Mouse (Mus musculus): Measurements from ENCODE around the gene Hrasls5.

The Hrasls5 gene

GRCm38 (mm10) chr19:7606801-7607689, 5.3 kb upstream of the Hrasls5 start, which contains the start of gene Lgals12:
TSS of gene Lgals12 (minus strand) at chr19:7607193.
- DNase-seq (ENCODE audit: low spot score) = no peak

GRCm38 (mm10) chr19:7607690-7608201, 4.6 kb upstream of the Hrasls5 start:
- no peak for DNase-seq (ENCODE audit: low spot score)

- DNase-seq (ENCODE audit: low spot score) = no peak
Observed at GRCm38 (mm10) chr19:7613151-7613550, 810 bp downstream of the Hrasls5 start.

- no peak for DNase-seq (ENCODE audit: low spot score)
Observed at GRCm38 (mm10) chr19:7616231-7616930, 4.0 kb downstream of the Hrasls5 start.

- no peak for DNase-seq (ENCODE audit: low spot score)
Observed at GRCm38 (mm10) chr19:7617085-7617484, 4.7 kb downstream of the Hrasls5 start.

- DNase-seq (ENCODE audit: low spot score) = peak; percentile 21
Observed at GRCm38 (mm10) chr19:7617696-7618095, 5.4 kb downstream of the Hrasls5 start.

- DNase-seq (ENCODE audit: low spot score) = no peak
Observed at GRCm38 (mm10) chr19:7633021-7633420, 20.7 kb downstream of the Hrasls5 start.

- no peak for DNase-seq (ENCODE audit: low spot score)
Observed at GRCm38 (mm10) chr19:7633786-7634185, 21.4 kb downstream of the Hrasls5 start.

- no peak for DNase-seq (ENCODE audit: low spot score)
Observed at GRCm38 (mm10) chr19:7648913-7649666, 36.7 kb downstream of the Hrasls5 start.

GRCm38 (mm10) chr19:7672033-7672432, 59.7 kb downstream of the Hrasls5 start:
- no peak for DNase-seq (ENCODE audit: low spot score)

- DNase-seq (ENCODE audit: low spot score) = no peak
Observed at GRCm38 (mm10) chr19:7687988-7688387, 75.6 kb downstream of the Hrasls5 start.

Measured in spleen, adult 12 weeks (tissue).